Mouse (Mus musculus): ENCODE results near the gene Ear6. TPM values are rescaled to one million over a fixed set of nuclear protein-coding genes. Genes with fewer than 3 reads are reported as not detected.

The Ear6 gene
- polyA plus RNA-seq, 1 experiment from 2014 or later: not detected

GRCm38 (mm10) chr14:51896539-51897170 is 43.2 kb downstream of the Ear6 start:
- 57% methylated on average over 8 of the region's 8 CpGs for WGBS
- ATAC-seq (ENCODE audit: low read depth): peak; percentile 80; the same call in 1 of the 2 replicates
- Histone ChIP-seq H3K4me1 (ENCODE audit: control insufficient read depth, insufficient read depth, low read length) (no peaks in the 10 kb centered on the region), H3K4me3 (ENCODE audit: low read depth, low read length) (no peak overlapping the region), H3K36me3 (ENCODE audit: control insufficient read depth, insufficient read depth, low read length) (peaks cover 3% of the 10 kb centered on the region), H3K9ac (ENCODE audit: low read depth, low read length) (no peak overlapping the region), H3K27ac (replicated peaks; ENCODE audit: low read depth, low read length) (no peak overlapping the region), H3K4me2 (ENCODE audit: low read depth, low read length) (no peak overlapping the region), H3K27me3 (replicated peaks; ENCODE audit: control insufficient read depth, insufficient read depth, low read length) (no peaks in the 10 kb centered on the region), H3K9me3 (ENCODE audit: control insufficient read depth, low read length) (no peaks in the 10 kb centered on the region)
- DNase-seq (ENCODE audit: low spot score): peak; percentile 84

- WGBS: 90% methylated on average over 1 of the region's 1 CpGs
- no peaks in the 10 kb centered on the region for H3K27me3 ChIP-seq (replicated peaks; ENCODE audit: control insufficient read depth, insufficient read depth, low read length)
- H3K4me2 ChIP-seq (ENCODE audit: low read depth, low read length): no peak overlapping the region
- H3K4me3 ChIP-seq (ENCODE audit: low read depth, low read length): no peak overlapping the region
- H3K36me3 ChIP-seq (ENCODE audit: control insufficient read depth, insufficient read depth, low read length): no peaks in the 10 kb centered on the region
- ATAC-seq (ENCODE audit: low read depth) (no peak), DNase-seq (ENCODE audit: low spot score) (no peak)
- no peaks in the 10 kb centered on the region for H3K4me1 ChIP-seq (ENCODE audit: control insufficient read depth, insufficient read depth, low read length)
- H3K9me3 ChIP-seq (ENCODE audit: control insufficient read depth, low read length): no peaks in the 10 kb centered on the region
- H3K9ac ChIP-seq (ENCODE audit: low read depth, low read length): no peak overlapping the region
- no peak overlapping the region for H3K27ac ChIP-seq (replicated peaks; ENCODE audit: low read depth, low read length)
These were observed 45.9 kb downstream of the Ear6 start for GRCm38 (mm10) chr14:51899351-51899750.

GRCm38 (mm10) chr14:51902806-51903710 is 49.6 kb downstream of the Ear6 start:
- peak; percentile 68 for DNase-seq (ENCODE audit: low spot score)
- WGBS: 55% methylated on average over 9 of the region's 9 CpGs
- Histone ChIP-seq H3K9ac (ENCODE audit: low read depth, low read length) (no peak overlapping the region), H3K27ac (replicated peaks; ENCODE audit: low read depth, low read length) (no peak overlapping the region), H3K9me3 (ENCODE audit: control insufficient read depth, low read length) (no peaks in the 10 kb centered on the region), H3K4me1 (ENCODE audit: control insufficient read depth, insufficient read depth, low read length) (no peaks in the 10 kb centered on the region), H3K4me3 (ENCODE audit: low read depth, low read length) (no peak overlapping the region), H3K4me2 (ENCODE audit: low read depth, low read length) (no peak overlapping the region), H3K27me3 (replicated peaks; ENCODE audit: control insufficient read depth, insufficient read depth, low read length) (no peaks in the 10 kb centered on the region), H3K36me3 (ENCODE audit: control insufficient read depth, insufficient read depth, low read length) (0 out of 2 replicates have a peak, but pooled peaks cover 4% of the 10 kb centered on the region)
- peak; percentile 76 for ATAC-seq (ENCODE audit: low read depth)

GRCm38 (mm10) chr14:51903782-51904181 is 50.3 kb downstream of the Ear6 start:
- H3K27ac ChIP-seq (replicated peaks; ENCODE audit: low read depth, low read length): no peak overlapping the region
- H3K9me3 ChIP-seq (ENCODE audit: control insufficient read depth, low read length): no peaks in the 10 kb centered on the region
- H3K36me3 ChIP-seq (ENCODE audit: control insufficient read depth, insufficient read depth, low read length): 0 out of 2 replicates have a peak, but pooled peaks cover 4% of the 10 kb centered on the region
- H3K4me3 ChIP-seq (ENCODE audit: low read depth, low read length): no peak overlapping the region
- 90% methylated on average over 9 of the region's 9 CpGs for WGBS
- DNase-seq (ENCODE audit: low spot score): no peak
- H3K9ac ChIP-seq (ENCODE audit: low read depth, low read length): no peak overlapping the region
- no peaks in the 10 kb centered on the region for H3K4me1 ChIP-seq (ENCODE audit: control insufficient read depth, insufficient read depth, low read length)
- H3K4me2 ChIP-seq (ENCODE audit: low read depth, low read length): no peak overlapping the region
- no peaks in the 10 kb centered on the region for H3K27me3 ChIP-seq (replicated peaks; ENCODE audit: control insufficient read depth, insufficient read depth, low read length)
- no peak for ATAC-seq (ENCODE audit: low read depth)

Small RNA genes lying within 50 kb of the gene (microRNA-seq; reads per million reads assigned to microRNA genes)
- not detected for gene Gm27375 (ENCODE audit: borderline number of aligned reads)

Other genes with a start within 250 kb of the Ear6 start
- gene Gm17078, start 242.4 kb upstream of the Ear6 start, polyA plus RNA-seq (2014; fragmentation: Nextera tagmentation; extraction: Ambion mirVana): not detected in 2 replicates
- gene Gm4181, start 218.0 kb upstream of the Ear6 start, polyA plus RNA-seq (2014; fragmentation: Nextera tagmentation; extraction: Ambion mirVana): not detected in 2 replicates
- gene Gm17079, start 158.2 kb upstream of the Ear6 start, polyA plus RNA-seq (2014; fragmentation: Nextera tagmentation; extraction: Ambion mirVana): not detected in 2 replicates
- gene Gm5800, start 136.5 kb upstream of the Ear6 start, polyA plus RNA-seq (2014; fragmentation: Nextera tagmentation; extraction: Ambion mirVana): not detected in 2 replicates
- gene Ang4, start 80.1 kb upstream of the Ear6 start, polyA plus RNA-seq (2014; fragmentation: Nextera tagmentation; extraction: Ambion mirVana): not detected in 2 replicates
- gene AY358078, start 53.7 kb upstream of the Ear6 start, polyA plus RNA-seq (2014; fragmentation: Nextera tagmentation; extraction: Ambion mirVana): not detected in 2 replicates
- gene Mettl17, start 31.1 kb downstream of the Ear6 start, polyA plus RNA-seq (2014; fragmentation: Nextera tagmentation; extraction: Ambion mirVana): 30.6 and 36.5 TPM in 2 replicates
- gene Slc39a2, start 39.2 kb downstream of the Ear6 start, polyA plus RNA-seq (2014; fragmentation: Nextera tagmentation; extraction: Ambion mirVana): 1.3 and 1.5 TPM in 2 replicates
- 47.5 and 57.5 TPM in 2 replicates for gene Ndrg2, start 60.5 kb downstream of the Ear6 start, polyA plus RNA-seq (2014; fragmentation: Nextera tagmentation; extraction: Ambion mirVana)
- gene Tppp2, start 64.7 kb downstream of the Ear6 start, polyA plus RNA-seq (2014; fragmentation: Nextera tagmentation; extraction: Ambion mirVana): not detected in 2 replicates
- not detected in 2 replicates for gene Rnase13, start 69.1 kb downstream of the Ear6 start, polyA plus RNA-seq (2014; fragmentation: Nextera tagmentation; extraction: Ambion mirVana)
- 113 and 128 TPM in 2 replicates for gene Arhgef40, start 131.0 kb downstream of the Ear6 start, polyA plus RNA-seq (2014; fragmentation: Nextera tagmentation; extraction: Ambion mirVana)
- gene Tmem253, start 162.0 kb downstream of the Ear6 start, polyA plus RNA-seq (2014; fragmentation: Nextera tagmentation; extraction: Ambion mirVana): 0.64 and 0.82 TPM in 2 replicates
- gene Zfp219, start 167.0 kb downstream of the Ear6 start, polyA plus RNA-seq (2014; fragmentation: Nextera tagmentation; extraction: Ambion mirVana): 21.4 and 25.2 TPM in 2 replicates
- not detected in 2 replicates for gene Olfr221, start 188.8 kb downstream of the Ear6 start, polyA plus RNA-seq (2014; fragmentation: Nextera tagmentation; extraction: Ambion mirVana)

Measured in embryonic facial prominence, embryonic 14.5 days (tissue).